Mouse (Mus musculus) embryo, embryonic 10 days (tissue): ENCODE data around the gene Zdhhc11.
"Not testable (repeated sequence)": the region's sequence is repeated elsewhere in the genome, so short reads cannot be mapped to it uniquely, and the experiment has no call there.

Experiments used
- DNase-seq: peaks from one replicate; pipeline ENCODE4 v3.0.0-alpha.2; 2015; ENCODE audit warnings: low spot score

Gene Zdhhc11

DNA sequence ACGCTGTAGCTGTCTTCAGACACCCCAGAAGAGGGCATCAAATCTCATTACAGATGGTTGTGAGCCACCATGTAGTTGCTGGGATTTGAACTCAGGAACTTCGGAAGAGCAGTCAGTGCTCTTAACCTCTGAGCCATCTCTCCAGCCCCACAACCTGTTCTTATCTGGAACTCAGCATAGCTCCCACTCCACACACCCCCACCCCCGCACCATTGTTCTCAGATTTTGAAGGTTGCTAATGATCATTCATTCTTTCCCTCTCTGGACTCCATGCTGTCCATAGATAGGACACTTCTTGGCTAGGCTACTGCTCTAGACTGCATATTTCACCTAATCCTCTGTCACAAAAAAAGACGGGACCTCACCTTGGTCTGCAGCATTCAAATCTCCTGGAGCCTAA is 43.2 kb downstream of the Zdhhc11 start:
- DNase-seq = not testable (repeated sequence)

DNA sequence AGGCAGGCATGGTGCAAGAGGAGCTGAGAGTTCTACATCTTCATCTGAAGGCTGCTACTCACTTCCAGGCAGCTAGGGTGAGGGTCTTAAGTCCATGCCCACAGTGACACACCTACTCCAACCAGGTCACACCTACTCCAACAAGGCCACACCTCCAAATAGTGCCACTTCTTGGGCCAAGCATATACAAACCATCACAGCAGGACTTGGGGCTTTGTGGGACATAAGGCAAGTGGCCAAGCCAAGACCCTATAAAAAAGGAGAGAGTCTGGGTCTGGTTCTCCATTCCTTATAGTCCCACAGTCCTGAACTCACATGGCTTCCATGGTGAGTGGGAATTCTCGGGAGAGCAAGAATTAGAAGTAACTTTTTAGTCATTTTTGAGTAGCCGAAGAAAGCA is 44.6 kb downstream of the Zdhhc11 start:
- DNase-seq = not testable (repeated sequence)

DNA sequence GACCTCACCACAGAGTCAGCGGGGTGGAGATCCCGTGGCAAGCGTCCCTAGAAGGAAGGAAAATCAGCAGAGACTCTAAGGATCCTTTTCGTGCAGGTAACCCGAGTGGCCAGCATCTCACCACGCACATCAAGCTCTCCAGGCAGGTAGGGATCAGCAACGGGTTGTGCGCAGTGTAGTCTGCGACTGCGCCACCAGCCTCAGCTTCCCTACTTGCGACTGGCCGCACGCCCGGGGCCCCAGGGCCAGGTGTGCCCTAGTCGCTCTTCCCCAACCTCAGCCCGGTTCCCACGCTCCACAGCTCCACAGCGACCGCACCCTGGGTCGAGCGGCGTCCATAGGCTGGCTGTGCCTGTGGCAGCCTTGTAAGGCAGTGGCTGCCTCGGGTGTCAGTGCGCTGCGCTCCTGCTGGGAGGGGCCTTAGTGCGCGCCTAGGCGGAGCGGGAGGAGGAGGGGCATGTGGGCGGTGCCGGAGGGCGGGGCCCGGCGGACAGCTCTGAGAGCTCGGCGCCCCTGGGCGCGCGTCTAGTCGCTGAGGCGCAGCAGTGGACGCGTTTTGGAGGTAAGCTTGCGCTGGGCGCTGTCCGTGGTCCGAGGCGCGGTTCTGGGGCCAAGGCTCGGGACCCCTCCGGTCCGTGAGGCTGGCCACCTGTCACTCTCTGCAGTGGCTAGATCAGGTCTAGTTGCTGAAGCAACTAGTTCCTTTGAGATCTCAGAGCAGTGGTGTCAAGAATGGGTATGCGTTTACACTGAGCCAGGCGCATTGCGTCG is 45.5 kb downstream of the Zdhhc11 start, which contains the start of gene Tppp:
Gene Tppp (plus strand): TSS at position 460 of the 771 bp plus-strand sequence.
- peak; percentile 91 for DNase-seq

- peak; percentile 84 for DNase-seq
These were observed 46.4 kb downstream of the Zdhhc11 start for GRCm38 (mm10) chr13:74009791-74010614.

DNA sequence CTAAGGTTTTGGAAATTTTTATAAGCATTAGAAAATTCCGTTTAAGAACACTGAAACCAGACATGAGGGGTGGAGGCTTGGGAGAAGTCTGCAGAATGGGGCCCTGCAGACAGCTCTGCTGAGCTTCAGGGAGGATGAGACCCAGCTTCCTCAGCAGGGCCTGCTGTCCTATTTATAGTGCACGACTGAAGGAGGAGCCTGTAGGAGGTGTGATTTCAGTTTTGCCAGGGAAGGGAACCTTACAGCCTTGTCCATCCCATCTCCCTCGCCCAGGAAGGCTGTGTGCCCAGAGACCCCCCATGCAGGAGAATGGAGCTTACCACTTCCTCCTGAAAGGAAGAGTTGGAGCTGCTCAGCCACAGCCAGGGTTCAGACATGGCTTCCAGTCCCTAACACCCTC is 47.0 kb downstream of the Zdhhc11 start:
- no peak for DNase-seq

DNA sequence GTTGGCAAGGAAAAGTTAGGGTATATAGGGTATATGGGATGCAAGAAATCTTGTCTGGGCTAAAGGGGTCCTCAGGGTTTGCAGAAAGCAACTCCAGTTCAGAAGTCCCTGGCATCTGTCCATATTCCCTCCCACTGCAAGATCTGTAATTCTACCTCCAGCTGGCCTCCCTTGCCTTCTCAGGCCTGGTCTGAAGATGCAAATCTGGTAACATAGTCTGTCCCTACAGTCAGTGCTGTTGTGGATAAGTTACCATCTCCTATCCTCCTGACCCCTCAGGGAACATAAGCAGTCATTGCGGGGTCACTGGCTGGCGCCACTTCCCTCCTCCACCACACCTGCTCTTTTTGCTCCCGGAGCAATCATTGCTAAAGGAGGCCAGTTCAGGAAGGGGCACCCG is 52.3 kb downstream of the Zdhhc11 start:
- DNase-seq = no peak

- DNase-seq = no peak
These were observed 53.8 kb downstream of the Zdhhc11 start for GRCm38 (mm10) chr13:74017426-74017825.

DNA sequence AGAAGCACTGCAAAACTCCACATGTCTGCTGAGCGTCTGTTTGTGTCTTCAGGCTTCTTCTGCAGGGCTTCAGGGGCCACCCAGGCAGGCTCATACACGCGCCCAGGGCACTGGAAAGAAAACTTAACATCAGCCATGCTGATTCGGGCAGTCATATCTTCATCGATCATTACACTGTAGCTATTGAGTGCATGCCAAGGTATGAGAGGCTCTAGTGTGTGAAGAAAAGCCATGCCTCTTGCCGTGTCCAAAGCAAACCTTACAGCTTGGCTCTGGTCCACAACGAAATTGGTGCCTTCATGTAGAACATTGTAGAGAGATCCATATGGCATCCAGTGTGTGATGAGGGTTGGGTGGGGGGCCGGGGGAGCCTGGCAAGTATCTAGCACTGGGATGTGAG is 55.4 kb downstream of the Zdhhc11 start:
- DNase-seq = not testable (repeated sequence)

GRCm38 (mm10) chr13:74025151-74026081 is 61.8 kb downstream of the Zdhhc11 start:
- no peak for DNase-seq

GRCm38 (mm10) chr13:74026215-74026614 is 62.6 kb downstream of the Zdhhc11 start:
- peak; percentile 75 for DNase-seq

DNA sequence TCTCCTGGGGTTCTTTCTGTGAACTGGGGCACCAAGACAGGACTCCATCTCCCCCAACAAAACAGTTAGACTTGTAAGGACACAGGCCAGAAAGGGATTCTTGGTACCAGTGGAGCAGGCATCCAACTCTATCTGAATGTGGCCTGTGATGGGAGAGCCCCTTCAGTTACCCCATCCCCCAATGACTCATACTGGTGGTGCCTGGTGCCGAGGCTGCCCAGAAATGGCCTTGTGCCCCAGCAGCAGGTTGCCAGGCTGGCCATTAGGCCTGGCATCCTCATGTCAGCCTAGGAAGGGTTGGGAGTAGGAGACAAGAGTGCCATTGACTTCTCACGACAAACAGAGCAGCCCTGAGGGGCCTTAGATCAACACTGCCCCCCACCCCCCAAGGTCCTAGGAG is 64.5 kb downstream of the Zdhhc11 start:
- DNase-seq = no peak

- no peak for DNase-seq
These were observed 65.4 kb downstream of the Zdhhc11 start for GRCm38 (mm10) chr13:74029013-74029412.

DNA sequence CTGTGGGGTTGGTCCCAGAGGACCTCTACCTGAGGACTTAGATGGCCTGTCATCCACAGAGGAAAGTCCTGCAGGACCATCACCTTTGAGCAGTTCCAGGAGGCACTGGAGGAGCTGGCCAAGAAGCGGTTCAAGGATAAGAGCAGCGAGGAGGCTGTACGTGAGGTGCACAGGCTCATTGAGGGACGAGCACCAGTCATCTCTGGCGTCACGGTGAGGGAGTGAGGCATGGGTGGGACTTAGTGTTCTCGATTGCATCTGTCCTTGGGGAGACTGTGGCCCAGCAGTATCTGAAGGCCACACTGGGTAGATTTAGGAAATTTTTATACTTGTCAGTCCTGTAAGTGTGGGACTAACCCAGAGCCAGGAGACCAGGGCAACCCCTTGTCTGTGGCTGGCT is 67.0 kb downstream of the Zdhhc11 start:
- DNase-seq = no peak

- DNase-seq = no peak
These were observed 67.5 kb downstream of the Zdhhc11 start for GRCm38 (mm10) chr13:74031133-74031532.

DNA sequence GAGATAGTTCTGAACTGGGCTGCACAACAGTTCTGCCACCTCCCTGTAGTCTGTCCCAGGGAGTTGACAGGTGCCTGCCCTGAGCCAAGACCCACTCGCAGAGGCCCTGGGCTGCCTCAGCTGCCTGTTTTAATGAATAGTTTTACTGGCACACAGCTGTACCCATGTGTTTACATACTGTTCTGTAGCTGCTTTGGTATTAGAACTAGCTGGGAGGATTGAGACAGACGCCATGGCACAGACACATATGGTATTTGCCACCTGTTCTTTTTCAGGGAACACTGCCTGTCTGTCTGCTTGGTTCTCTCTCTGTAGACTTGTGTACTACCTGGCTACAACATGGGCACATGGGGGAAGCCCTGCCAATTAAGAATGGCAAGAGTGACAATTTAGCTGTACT is 71.1 kb downstream of the Zdhhc11 start:
- no peak for DNase-seq

- no peak for DNase-seq
These were observed 72.1 kb downstream of the Zdhhc11 start for GRCm38 (mm10) chr13:74035776-74036175.

DNA sequence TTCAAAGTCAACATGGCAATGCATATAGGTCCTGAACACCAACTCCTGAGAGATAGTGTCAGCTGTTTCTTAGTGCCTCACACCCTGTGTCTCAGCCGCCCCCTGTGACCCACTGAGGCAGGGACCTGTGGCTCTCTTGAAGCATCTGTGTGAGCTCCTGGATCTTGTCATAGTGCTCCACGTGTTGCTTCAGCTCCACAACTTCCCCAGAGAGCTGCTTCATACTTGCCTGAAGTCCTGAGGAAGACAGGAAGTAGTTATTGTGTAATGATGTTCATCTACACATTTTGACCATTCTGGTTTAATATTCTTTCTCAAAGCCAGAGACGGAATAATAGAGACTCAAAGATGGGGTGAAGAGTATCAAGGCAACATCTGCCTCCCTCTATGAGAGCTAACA is 76.3 kb downstream of the Zdhhc11 start:
- no peak for DNase-seq
